Mouse (Mus musculus) C3H10T1/2 (cell line): Measurements from ENCODE around the gene BC029722. TPM values are rescaled to one million over a fixed set of nuclear protein-coding genes. Genes with fewer than 3 reads are reported as not detected.

Source experiments
- polyA plus RNA-seq, 2 experiments: library from polyadenylated mRNA; unstranded; fragments of >200 nt; fragmentation: generic; extraction: Trizol; gene quantifications; one replicate each; pipeline ENCODE4 v1.2.1; 2012; ENCODE audit warnings: missing spikeins in 2 of 2

The BC029722 gene
- 10 to 100 TPM; 42.7 to 60.4 TPM for polyA plus RNA-seq

GRCm38 (mm10) chr2:155819392-155819448, at the start of gene BC029722:
Gene BC029722, minus strand, starts transcription at chr2:155819426.

GRCm38 (mm10) chr2:155834732-155835131, 15.5 kb upstream of the BC029722 start, which contains the start of gene Fam83c:
Gene Fam83c, minus strand, starts transcription at chr2:155834854.

GRCm38 (mm10) chr2:155826630-155827424, 7.6 kb upstream of the BC029722 start, which contains the start of gene Eif6:
Gene Eif6, minus strand, starts transcription at chr2:155826925.

GRCm38 (mm10) chr2:155774927-155775684, 44.1 kb downstream of the BC029722 start, which contains the start of gene Mmp24:
Gene Mmp24, plus strand, starts transcription at chr2:155775342.

Other genes with a start within 250 kb of the BC029722 start
- 10 to 100 TPM; 28.2 to 38.3 TPM for gene Gss, start 226.6 kb downstream of the BC029722 start, polyA plus RNA-seq
- gene Myh7b, start 208.2 kb downstream of the BC029722 start, polyA plus RNA-seq: under 1 TPM; 0.02 to 0.12 TPM
- gene Trpc4ap, start 127.0 kb downstream of the BC029722 start, polyA plus RNA-seq: 100 to 1,000 TPM in 1 of 2 experiments, 10 to 100 TPM in 1; 43.1 to 143 TPM
- 10 to 100 TPM; 17.7 to 35.3 TPM for gene Edem2, start 90.0 kb downstream of the BC029722 start, polyA plus RNA-seq
- gene Gm17581, start 83.6 kb downstream of the BC029722 start, polyA plus RNA-seq: not detected
- gene Procr, start 68.3 kb downstream of the BC029722 start, polyA plus RNA-seq: 1 to 10 TPM; 4.4 to 7.8 TPM
- under 1 TPM; 0.11 to 0.15 TPM for gene Mmp24, start 44.1 kb downstream of the BC029722 start, polyA plus RNA-seq
- 100 to 1,000 TPM; 140 to 603 TPM for gene Eif6, start 7.5 kb upstream of the BC029722 start, polyA plus RNA-seq
- gene Fam83c, start 15.4 kb upstream of the BC029722 start, polyA plus RNA-seq: under 1 TPM in 1 of 2 experiments, not detected in 1; 0.01 TPM
- 10 to 100 TPM; 10.3 to 24.6 TPM for gene Uqcc1, start 110.9 kb upstream of the BC029722 start, polyA plus RNA-seq
- gene Gm15557, start 121.3 kb upstream of the BC029722 start, polyA plus RNA-seq: under 1 TPM in 1 of 2 experiments, not detected in 1; 0.07 TPM
- under 1 TPM; 0.01 to 0.02 TPM for gene Gdf5, start 125.9 kb upstream of the BC029722 start, polyA plus RNA-seq
- 10 to 100 TPM in 1 of 2 experiments, 1 to 10 TPM in 1; 3.8 to 12.5 TPM for gene Cep250, start 137.0 kb upstream of the BC029722 start, polyA plus RNA-seq
- gene 6430550D23Rik, start 188.6 kb upstream of the BC029722 start, polyA plus RNA-seq: under 1 TPM; 0.01 to 0.76 TPM
- 100 to 1,000 TPM; 330 to 541 TPM for gene Ergic3, start 188.6 kb upstream of the BC029722 start, polyA plus RNA-seq
- under 1 TPM in 1 of 2 experiments, not detected in 1; under 0.01 TPM for gene Fer1l4, start 233.5 kb upstream of the BC029722 start, polyA plus RNA-seq
- gene Spag4, start 245.7 kb upstream of the BC029722 start, polyA plus RNA-seq: 1 to 10 TPM; 2.1 to 2.8 TPM